Comparison of ENCODE assay signal across 8 mouse cellular contexts in the genomic region with DNA sequence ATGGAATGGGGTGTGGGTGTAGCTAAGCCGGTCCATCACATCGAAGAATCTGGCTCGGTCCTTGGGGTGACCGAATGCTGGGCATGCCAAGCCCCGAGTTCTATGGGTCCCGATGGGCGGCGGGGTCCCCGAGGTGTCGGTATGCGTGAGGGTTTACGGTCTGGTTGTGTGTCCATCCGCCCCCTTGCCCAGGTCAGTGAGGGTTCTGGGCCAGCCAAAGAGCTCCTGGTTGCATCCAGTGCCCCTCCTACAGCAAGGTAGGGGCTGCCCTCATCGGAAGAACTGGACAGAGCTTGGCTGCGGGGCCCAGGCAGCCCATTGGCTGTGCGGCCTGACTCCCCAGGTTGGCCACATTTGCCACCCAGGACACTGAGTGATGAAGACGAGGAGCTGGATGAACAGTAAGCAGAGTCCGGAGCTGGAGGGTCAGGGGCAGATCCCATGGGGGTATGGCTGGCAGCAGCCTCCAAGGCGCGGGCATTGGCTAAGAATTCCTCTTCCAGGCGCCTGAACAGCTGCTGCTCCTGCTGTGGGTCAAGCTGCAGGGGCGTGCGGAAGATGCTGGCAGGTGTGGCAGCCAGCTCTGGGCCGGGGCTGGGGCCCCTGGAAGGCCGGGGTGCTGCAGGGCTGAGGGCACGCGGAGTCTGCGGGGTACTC. TPM values are rescaled to one million over a fixed set of nuclear protein-coding genes. Genes with fewer than 3 reads are reported as not detected.
A peak's percentile ranks its signal among the peaks of the same experiment; 100 is the strongest.
DNase-seq lines count a peak whose midpoint lies in the region; ATAC-seq lines count a peak whose summit lies in the region.

No protein-coding gene starts in this region.

- peak overlapping the region; percentile 48; the same call in 1 of the 2 replicates for H3K9ac ChIP-seq in forebrain, embryonic 12.5 days
- H3K9ac ChIP-seq in hindbrain, embryonic 16.5 days (ENCODE audit: low read depth, low read length), result no peak overlapping the region; the same call in 1 of the 2 replicates

- ATAC-seq in forebrain, embryonic 12.5 days (ENCODE audit: low FRiP score), result no peak
- ATAC-seq in hindbrain, embryonic 16.5 days, result no peak
- no peak for ATAC-seq in megakaryocyte progenitor cell, adult 5-6 weeks (replicated peaks; ENCODE audit: poor library complexity)

- peak; percentile 38 to 49 for DNase-seq in left cerebral cortex, postnatal 36 days (ENCODE audit: low spot score in 2 of 2)
- no peak for DNase-seq in left cerebral cortex, postnatal 14 days (ENCODE audit: low spot score in 2 of 2)
- DNase-seq in neural tube, embryonic 10.5 days (ENCODE audit: extremely low spot score, low spot score), result peak; percentile 55
- DNase-seq in cerebellum, adult 11-12 months, result no peak
- no peak for DNase-seq in layer of hippocampus, postnatal 14 days (ENCODE audit: low spot score in 2 of 2)

- intact Hi-C loops in left cerebral cortex, postnatal 36 days (cut with DNase I), result loop anchor here (2.0 kb wide), 1 partner anchor 20 kb away; no protein-coding TSS in a partner anchor
- intact Hi-C loops in left cerebral cortex, postnatal 14 days (cut with DNase I), result no loop called here

- H3K9me3 ChIP-seq in forebrain, embryonic 12.5 days, result no peaks in the 10 kb centered on the region
- no peaks in the 10 kb centered on the region for H3K9me3 ChIP-seq in hindbrain, embryonic 16.5 days (ENCODE audit: control insufficient read depth, low read length)

- H3K4me2 ChIP-seq in forebrain, embryonic 12.5 days, result peak overlapping the region; percentile 70
- peak overlapping the region; percentile 60 for H3K4me2 ChIP-seq in hindbrain, embryonic 16.5 days (ENCODE audit: low read length)

- H3K27me3 ChIP-seq in forebrain, embryonic 12.5 days, result peaks cover 90% of the 10 kb centered on the region
- peaks cover 54% of the 10 kb centered on the region for H3K27me3 ChIP-seq in hindbrain, embryonic 16.5 days (replicated peaks; ENCODE audit: control insufficient read depth, insufficient read depth, low read length)

- H3K4me1 ChIP-seq in forebrain, embryonic 12.5 days, result peaks cover 75% of the 10 kb centered on the region
- peaks cover 48% of the 10 kb centered on the region for H3K4me1 ChIP-seq in hindbrain, embryonic 16.5 days (ENCODE audit: control insufficient read depth, insufficient read depth, low read depth, low read length)

- H3K4me3 ChIP-seq in forebrain, embryonic 12.5 days (replicated peaks), result peak overlapping the region; percentile 39
- H3K4me3 ChIP-seq in hindbrain, embryonic 16.5 days (ENCODE audit: low read length), result peak overlapping the region; percentile 33; the same call in 1 of the 2 replicates

- 47% methylated on average over 28 of the region's 28 CpGs for WGBS in forebrain, embryonic 12.5 days
- 54% methylated on average over 26 of the region's 28 CpGs for WGBS in hindbrain, embryonic 16.5 days

- H3K36me3 ChIP-seq in forebrain, embryonic 12.5 days (replicated peaks), result no peaks in the 10 kb centered on the region
- 0 out of 2 replicates have a peak, but pooled peaks cover 4% of the 10 kb centered on the region for H3K36me3 ChIP-seq in hindbrain, embryonic 16.5 days (ENCODE audit: control insufficient read depth, insufficient read depth, low read length)

- no peak overlapping the region for H3K27ac ChIP-seq in forebrain, embryonic 12.5 days
- no peak overlapping the region for H3K27ac ChIP-seq in hindbrain, embryonic 16.5 days (ENCODE audit: low read depth, low read length)

RNA-seq across cellular contexts. Expression of a gene that starts 3.0 kb away (rescaled TPM):
- total RNA-seq in left cerebral cortex, postnatal 36 days (2021), result 10 to 100 TPM; 72.2 to 77.6 TPM
- 10 to 100 TPM; 61.7 to 63.2 TPM for total RNA-seq in left cerebral cortex, postnatal 14 days (2021)
- 0.18 and 0.59 TPM in 2 replicates for polyA plus RNA-seq in forebrain, embryonic 12.5 days (2016; fragmentation: Nextera tagmentation; extraction: Ambion mirVana)
- polyA plus RNA-seq in hindbrain, embryonic 16.5 days (2015; fragmentation: Nextera tagmentation; extraction: Ambion mirVana), result 2.0 TPM in 2 replicates
- total RNA-seq in megakaryocyte progenitor cell, adult 5-6 weeks (2015), result not detected in 2 replicates
- total RNA-seq in megakaryocyte progenitor cell, adult 5-6 weeks (2017), result not detected in 2 replicates
- total RNA-seq in layer of hippocampus, postnatal 14 days (2021), result 10 to 100 TPM; 45.5 to 53.6 TPM

RNA-seq across cellular contexts. Expression of a gene that starts 4.2 kb away (rescaled TPM):
- 10 to 100 TPM; 82.7 to 98.5 TPM for total RNA-seq in left cerebral cortex, postnatal 36 days (2021)
- 10 to 100 TPM; 60.9 to 70.2 TPM for total RNA-seq in left cerebral cortex, postnatal 14 days (2021)
- polyA plus RNA-seq in forebrain, embryonic 12.5 days (2016; fragmentation: Nextera tagmentation; extraction: Ambion mirVana), result 28.5 and 31.8 TPM in 2 replicates
- 19.1 and 21.6 TPM in 2 replicates for polyA plus RNA-seq in hindbrain, embryonic 16.5 days (2015; fragmentation: Nextera tagmentation; extraction: Ambion mirVana)
- 0.22 and 0.46 TPM in 2 replicates for total RNA-seq in megakaryocyte progenitor cell, adult 5-6 weeks (2015)
- 0.58 TPM in 1 of 2 replicates, not detected in the other for total RNA-seq in megakaryocyte progenitor cell, adult 5-6 weeks (2017)
- total RNA-seq in layer of hippocampus, postnatal 14 days (2021), result 10 to 100 TPM; 70.7 to 71.0 TPM

RNA-seq across cellular contexts. Expression of a gene that starts 37.8 kb away (rescaled TPM):
- total RNA-seq in left cerebral cortex, postnatal 36 days (2021), result 10 to 100 TPM; 22.2 to 26.2 TPM
- 10 to 100 TPM; 21.7 to 24.6 TPM for total RNA-seq in left cerebral cortex, postnatal 14 days (2021)
- polyA plus RNA-seq in forebrain, embryonic 12.5 days (2016; fragmentation: Nextera tagmentation; extraction: Ambion mirVana), result 27.5 and 27.6 TPM in 2 replicates
- polyA plus RNA-seq in hindbrain, embryonic 16.5 days (2015; fragmentation: Nextera tagmentation; extraction: Ambion mirVana), result 43.3 and 45.0 TPM in 2 replicates
- 8.5 and 10.2 TPM in 2 replicates for total RNA-seq in megakaryocyte progenitor cell, adult 5-6 weeks (2015)
- total RNA-seq in megakaryocyte progenitor cell, adult 5-6 weeks (2017), result 22.2 and 33.8 TPM in 2 replicates
- total RNA-seq in layer of hippocampus, postnatal 14 days (2021), result 10 to 100 TPM; 21.9 to 28.1 TPM

RNA-seq across cellular contexts. Expression of a gene that starts 38.2 kb away (rescaled TPM):
- 100 to 1,000 TPM; 222 to 343 TPM for total RNA-seq in left cerebral cortex, postnatal 36 days (2021)
- 100 to 1,000 TPM; 288 to 295 TPM for total RNA-seq in left cerebral cortex, postnatal 14 days (2021)
- polyA plus RNA-seq in forebrain, embryonic 12.5 days (2016; fragmentation: Nextera tagmentation; extraction: Ambion mirVana), result 915 and 936 TPM in 2 replicates
- 520 and 571 TPM in 2 replicates for polyA plus RNA-seq in hindbrain, embryonic 16.5 days (2015; fragmentation: Nextera tagmentation; extraction: Ambion mirVana)
- 183 and 217 TPM in 2 replicates for total RNA-seq in megakaryocyte progenitor cell, adult 5-6 weeks (2015)
- 513 and 628 TPM in 2 replicates for total RNA-seq in megakaryocyte progenitor cell, adult 5-6 weeks (2017)
- 100 to 1,000 TPM; 289 to 305 TPM for total RNA-seq in layer of hippocampus, postnatal 14 days (2021)

Comparison
In these comparisons a context has a peak if more than half of its experiments do, and no peak if none do; other contexts are left out.
1. DNase-seq: peak in left cerebral cortex, postnatal 36 days (2 of 2) and neural tube, embryonic 10.5 days (single experiment); none in left cerebral cortex, postnatal 14 days (0 of 2), cerebellum, adult 11-12 months (single experiment) and layer of hippocampus, postnatal 14 days (0 of 2).
2. RNA of a gene that starts 3.0 kb away (total RNA-seq): 72.2 to 77.6 TPM in left cerebral cortex, postnatal 36 days, 61.7 to 63.2 TPM in left cerebral cortex, postnatal 14 days and 45.5 to 53.6 TPM in layer of hippocampus, postnatal 14 days; not detected in megakaryocyte progenitor cell, adult 5-6 weeks; every median in the first group is over 10 times any median in the second.
3. RNA of a gene that starts 4.2 kb away (total RNA-seq): 82.7 to 98.5 TPM in left cerebral cortex, postnatal 36 days, 70.7 to 71.0 TPM in layer of hippocampus, postnatal 14 days and 60.9 to 70.2 TPM in left cerebral cortex, postnatal 14 days; 0.22 to 0.58 TPM in megakaryocyte progenitor cell, adult 5-6 weeks; every median in the first group is over 10 times any median in the second.